Mouse (Mus musculus) thymus, adult 2 months (tissue): ENCODE results near the gene Mzf1.

Source experiments
- CTCF ChIP-seq: fragments of 200-500 bp; IDR thresholded peaks from 2 replicates; pipeline ENCODE4 v1.5.1; 2012; ENCODE audit warnings: mild to moderate bottlenecking, control low read depth, low read length, moderate library complexity, borderline replicate concordance; ENCODE audit not compliant: control insufficient read depth, poor library complexity, insufficient read depth; ENCODE audit errors: extremely low read depth
- POLR2A ChIP-seq: fragments of 200-500 bp; IDR thresholded peaks from 2 replicates; pipeline ENCODE4 v1.6.1; 2012; ENCODE audit warnings: mild to moderate bottlenecking, low read length, control low read depth, moderate library complexity; ENCODE audit not compliant: control insufficient read depth, poor library complexity, insufficient read depth; ENCODE audit errors: extremely low read depth

GRCm38 (mm10) chr7:13056913-13057700 is 2.5 kb upstream of the Mzf1 start:
- TF ChIP-seq CTCF = no peak
- no peak for TF ChIP-seq POLR2A
